Mouse (Mus musculus) left cerebral cortex, adult 11 months (tissue): ENCODE results near the gene Psma2.
A peak's percentile ranks its signal among the peaks of the same experiment; 100 is the strongest.

Experiments used
- DNase-seq: peaks from one replicate; pipeline ENCODE4 v3.0.0; 2022; ENCODE audit warnings: low spot score

Psma2 gene

GRCm38 (mm10) chr13:14612926-14613529 is at the start of gene Psma2, which contains the start of gene Mrpl32:
Psma2 (plus strand) TSS chr13:14613240.
Mrpl32 (minus strand) TSS chr13:14613165.
- peak; percentile 97 for DNase-seq

DNA sequence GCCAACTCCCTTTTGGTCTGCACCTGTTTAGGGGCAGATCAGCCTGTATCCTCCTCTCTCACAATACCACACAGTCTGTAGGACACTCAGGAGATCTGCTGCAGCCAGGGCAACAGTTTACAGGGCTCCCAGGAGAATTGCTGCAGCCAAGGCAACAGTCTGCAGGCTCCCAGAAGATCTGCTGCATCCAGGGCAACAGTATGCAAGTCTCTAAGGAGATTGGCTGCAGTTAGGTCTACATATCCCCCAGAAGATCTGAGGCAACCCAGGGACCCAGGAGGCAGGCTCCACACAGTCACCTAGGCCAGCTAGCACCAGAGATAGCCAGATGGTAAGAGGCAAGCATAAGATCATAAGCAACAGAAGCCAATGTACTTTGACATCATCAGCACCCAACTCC is 38.9 kb upstream of the Psma2 start:
- DNase-seq, result no peak

DNA sequence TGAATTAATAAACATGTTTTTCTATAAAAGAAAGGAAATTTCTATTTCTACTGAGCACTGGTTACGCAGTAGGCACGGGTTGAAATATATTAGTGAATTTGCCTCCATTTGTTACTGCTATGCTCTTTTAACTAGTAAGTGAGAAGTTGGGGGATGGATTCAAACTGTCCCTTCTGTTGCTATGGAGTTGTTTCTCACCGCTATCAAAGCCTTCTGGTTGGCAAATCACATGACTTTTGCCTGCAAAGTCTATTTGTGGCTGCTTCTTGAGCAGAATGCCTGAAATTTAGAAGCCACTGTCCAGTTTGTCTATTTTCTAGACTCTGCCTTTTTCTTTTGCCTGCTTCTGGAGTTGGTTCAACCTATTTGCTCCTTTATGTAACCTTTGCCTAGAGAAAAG is 32.6 kb upstream of the Psma2 start:
- no peak for DNase-seq

- no peak for DNase-seq
Measured at GRCm38 (mm10) chr13:14602744-14603143, 10.3 kb upstream of the Psma2 start.

GRCm38 (mm10) chr13:14607616-14608015 is 5.4 kb upstream of the Psma2 start:
- no peak for DNase-seq

- DNase-seq, result no peak
Measured at GRCm38 (mm10) chr13:14612463-14612862, 577 bp upstream of the Psma2 start.

GRCm38 (mm10) chr13:14613553-14613952 is 513 bp downstream of the Psma2 start:
- no peak for DNase-seq

- peak; percentile 57 for DNase-seq
Measured at GRCm38 (mm10) chr13:14618724-14619123, 5.7 kb downstream of the Psma2 start.

DNA sequence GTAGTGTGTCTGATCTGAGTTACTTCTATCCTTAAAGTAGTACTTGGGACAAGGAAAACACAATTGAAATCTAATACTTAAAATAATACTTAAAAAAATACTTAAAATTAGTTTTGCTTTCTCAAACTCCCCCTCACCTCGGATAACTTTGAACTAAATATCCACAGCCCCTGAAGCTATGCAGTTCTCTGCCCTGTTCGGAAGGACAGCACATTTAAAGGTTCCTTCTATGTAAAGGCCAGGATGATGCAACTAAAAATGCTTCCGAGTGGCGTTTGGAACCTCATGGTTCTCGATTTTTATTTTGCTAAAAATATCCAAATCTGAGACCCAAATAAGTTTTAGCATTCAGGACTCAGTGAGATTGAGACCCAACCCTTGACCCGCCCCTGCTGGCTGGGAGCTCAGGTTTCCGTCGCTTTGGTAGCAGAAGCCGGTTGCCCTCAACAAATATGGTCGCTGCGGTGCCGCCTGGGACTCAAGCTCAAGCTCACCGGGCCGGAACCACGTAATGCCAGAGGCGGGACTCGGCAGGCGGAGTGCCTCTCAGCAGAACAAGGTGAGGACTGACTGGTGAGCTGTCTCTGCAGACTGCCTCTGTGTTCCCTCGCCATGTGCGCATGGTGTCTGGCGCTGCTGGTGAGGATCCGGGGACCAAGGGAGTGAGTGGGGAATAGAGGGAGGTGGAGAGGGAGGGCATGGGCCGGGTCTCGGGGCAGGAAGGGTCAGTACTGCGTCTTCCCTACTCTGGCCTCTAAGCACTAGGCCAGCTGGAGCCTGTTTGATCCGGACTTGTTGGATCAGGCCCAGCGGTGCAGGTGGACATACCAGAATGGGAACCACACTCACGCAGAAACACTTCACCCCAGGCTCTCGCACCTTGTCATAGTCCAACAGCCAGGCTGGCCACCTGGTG is 16.9 kb downstream of the Psma2 start, which contains the start of gene AW209491:
Gene AW209491, plus strand, starts transcription at position 429 of the 916 bp plus-strand sequence.
- peak; percentile 93 for DNase-seq

DNA sequence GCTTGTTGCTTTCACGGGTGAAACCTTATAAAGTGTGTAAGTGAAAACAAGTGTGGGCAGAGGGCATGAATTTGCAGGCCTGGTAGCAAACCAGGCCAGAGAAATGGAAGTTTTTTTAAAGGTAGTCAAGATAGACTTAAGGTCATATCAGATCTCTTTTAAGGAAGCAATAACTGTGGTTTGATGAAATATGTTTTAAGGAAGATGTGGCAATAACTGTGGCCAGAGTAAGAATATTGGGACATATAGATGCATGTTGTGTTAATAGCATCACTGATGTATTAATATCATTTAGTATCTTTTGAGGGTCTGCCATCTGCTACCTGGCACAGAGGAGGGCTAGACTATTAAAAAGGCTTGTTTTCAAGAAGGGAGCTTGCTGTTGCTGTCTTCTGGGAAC is 27.0 kb downstream of the Psma2 start:
- DNase-seq, result no peak

DNA sequence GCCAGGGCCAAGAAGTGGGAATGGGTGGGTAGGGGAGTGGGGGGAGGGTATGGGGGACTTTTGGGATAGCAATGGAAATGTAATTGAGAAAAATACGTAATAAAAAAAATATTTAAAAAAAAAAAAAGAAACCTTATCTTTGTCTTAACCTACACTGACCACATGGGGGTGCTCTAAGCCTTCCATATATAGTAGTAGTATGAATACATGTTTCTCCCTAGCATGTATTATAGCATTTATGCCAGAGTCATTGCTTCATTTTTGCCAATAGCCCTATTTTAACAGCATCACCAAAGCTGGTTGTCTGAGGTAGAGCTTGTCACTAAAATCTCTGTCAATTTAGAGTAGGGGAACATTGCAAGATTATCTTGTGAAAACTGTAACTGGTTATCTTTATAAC is 36.3 kb downstream of the Psma2 start:
- DNase-seq, result no peak

- no peak for DNase-seq
Measured at GRCm38 (mm10) chr13:14667107-14667506, 54.1 kb downstream of the Psma2 start.

DNA sequence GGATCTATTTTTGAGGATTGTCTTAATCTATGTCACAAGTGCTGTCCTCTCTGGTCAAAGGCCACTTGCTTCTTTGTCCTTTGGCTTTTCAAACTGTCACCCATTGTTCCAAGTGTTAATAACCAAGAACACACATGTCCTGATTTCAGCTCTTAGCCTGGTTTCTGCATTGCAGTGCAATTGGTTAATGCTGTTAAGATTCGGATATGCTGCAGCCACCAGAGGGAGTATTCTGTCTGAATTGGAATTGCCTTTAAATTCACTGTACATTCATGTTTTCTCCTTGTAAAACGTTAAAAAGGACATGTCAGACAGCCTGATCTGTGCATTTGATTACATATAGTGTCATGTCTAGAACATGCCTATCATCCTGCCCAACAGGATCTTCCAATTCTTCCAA is 57.3 kb downstream of the Psma2 start:
- DNase-seq, result peak; percentile 23

DNA sequence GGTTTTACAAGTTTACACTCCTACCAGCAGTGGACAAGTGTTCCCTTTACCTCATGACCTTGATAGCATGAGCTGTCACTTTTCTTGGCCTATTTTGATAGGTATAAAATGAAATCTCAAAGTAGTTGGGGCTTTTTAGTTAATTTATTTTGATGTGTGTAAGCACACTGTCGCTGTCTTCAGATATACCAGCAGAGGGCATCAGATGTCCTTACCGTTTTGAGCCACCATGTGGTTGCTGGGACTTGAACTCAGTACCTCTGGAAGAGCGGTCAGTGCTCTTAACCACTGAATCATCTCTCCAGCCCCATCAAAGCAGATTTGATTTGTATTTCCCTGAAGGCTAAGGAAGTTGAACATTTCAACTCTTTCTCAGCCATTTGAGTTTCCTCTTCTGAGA is 75.9 kb downstream of the Psma2 start:
- no peak for DNase-seq

DNA sequence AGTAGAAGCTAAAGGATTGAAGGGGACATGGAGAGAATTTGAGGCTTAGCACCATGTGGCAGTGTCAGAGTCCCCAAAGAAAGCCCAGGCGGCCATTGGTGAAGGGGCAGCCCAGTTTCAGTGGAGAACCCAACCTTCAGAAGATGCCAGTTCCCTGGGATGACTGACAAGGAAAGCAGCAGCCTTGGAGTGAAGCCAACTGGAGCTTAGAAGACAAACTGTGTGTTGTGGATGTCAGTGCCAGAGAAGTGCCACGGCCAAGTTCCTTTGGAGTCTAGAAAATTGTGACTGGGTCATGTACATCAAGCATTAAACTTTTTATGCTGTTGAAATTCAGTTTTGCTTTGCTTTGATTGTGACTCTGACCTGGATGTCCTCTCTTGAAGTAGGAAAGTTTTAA is 103.8 kb downstream of the Psma2 start:
- no peak for DNase-seq

GRCm38 (mm10) chr13:14717755-14718154 is 104.7 kb downstream of the Psma2 start:
- DNase-seq, result no peak
